Mouse (Mus musculus): ENCODE measurements around the gene Mgat4b. TPM values are rescaled to one million over a fixed set of nuclear protein-coding genes. Genes with fewer than 3 reads are reported as not detected.

Gene Mgat4b
- total RNA-seq, 2 experiments from 2014 or later: 122 to 127 TPM

DNA sequence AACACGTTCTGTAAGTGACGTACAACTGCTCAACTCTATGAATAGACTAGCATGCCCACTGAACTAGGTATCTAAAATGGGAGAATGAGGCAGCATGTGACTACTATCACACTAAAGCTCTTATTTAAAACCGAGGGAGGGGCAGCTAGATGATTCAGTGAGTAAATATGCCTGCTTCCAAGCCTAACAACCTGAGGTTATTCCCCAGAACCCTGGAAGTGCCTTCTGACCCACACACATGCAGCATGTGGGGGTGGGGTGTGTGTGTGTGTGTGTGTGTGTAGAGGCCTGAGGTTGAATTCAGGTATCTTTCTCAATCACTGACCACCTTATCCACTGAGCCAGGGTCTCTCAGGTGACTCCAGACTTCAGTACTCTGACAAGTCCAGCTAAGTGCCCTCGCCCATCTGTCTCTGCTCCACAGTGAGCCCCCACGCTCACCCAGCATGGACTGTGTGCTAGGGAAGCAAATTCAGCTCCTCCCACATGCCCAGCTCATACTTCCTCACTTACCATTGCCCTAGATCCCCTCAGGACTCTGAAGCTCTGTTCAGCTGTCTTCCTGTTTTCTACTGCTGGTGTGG, 65.0 kb downstream of the Mgat4b start:
- intact Hi-C loops (cut with DNase I): no loop called here
- peak in 1 of 2 experiments; percentile 38 for DNase-seq

DNA sequence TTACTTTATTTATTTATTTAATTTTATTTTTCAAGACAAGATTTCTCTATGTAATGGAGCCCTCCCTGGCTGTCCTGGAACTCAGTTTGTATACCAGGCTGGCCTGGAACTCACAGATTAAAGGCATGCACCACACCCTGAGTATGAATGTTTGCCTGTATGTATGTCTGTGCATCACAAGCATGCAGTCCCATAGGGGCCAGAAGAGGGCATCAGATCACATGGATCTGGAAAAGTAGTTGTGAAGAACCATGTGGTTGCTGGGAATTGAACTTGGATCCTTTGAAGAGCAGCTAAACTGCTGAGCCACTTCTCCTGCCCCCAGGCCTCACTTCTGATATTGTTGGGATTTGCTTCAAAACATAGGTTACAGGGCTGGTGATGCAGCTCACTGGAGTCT, 66.3 kb downstream of the Mgat4b start:
- intact Hi-C loops (cut with DNase I): no loop called here
- no peak for DNase-seq

DNA sequence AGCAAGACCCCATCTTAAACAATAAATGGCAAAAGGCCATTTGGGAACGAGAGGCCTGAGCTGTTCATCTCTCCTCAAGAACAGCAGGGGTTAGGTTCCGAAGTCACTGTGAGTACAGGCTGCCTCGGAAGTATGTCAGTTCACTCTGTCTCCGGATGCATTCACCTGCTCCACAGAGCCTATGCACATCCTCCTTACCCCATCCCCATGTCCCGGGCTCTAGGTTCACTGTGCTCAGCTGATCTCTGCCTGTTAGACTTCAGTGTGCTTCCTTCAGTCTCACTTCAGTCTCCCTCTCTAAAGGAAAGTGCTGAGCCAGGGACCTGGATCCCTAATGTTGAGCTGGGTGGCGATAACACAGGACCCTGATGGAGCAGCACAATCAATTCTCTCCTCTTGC, 67.0 kb downstream of the Mgat4b start:
- intact Hi-C loops (cut with DNase I): no loop called here

DNA sequence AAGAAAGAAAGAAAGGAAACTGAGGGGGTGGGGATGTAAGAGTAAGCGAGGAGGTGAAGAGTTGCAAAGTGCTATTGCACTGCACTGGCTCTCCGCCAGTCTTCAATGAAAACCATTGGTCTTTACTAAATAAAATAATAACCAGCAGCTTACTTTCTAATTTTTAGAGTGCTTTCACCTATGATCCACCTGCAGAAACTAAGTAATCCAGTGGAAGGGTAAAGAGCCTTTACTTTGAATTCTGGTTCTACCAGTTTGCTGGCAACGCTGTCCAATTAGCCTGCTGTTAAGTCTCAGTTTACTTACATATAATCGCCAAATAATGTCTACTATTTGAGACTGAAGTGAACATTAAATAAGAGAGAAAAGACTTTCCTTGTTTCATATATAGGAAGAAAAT, 68.3 kb downstream of the Mgat4b start:
- intact Hi-C loops (cut with DNase I): no loop called here
- DNase-seq: no peak

More for the DNA sequence above, 67.0 kb downstream of the Mgat4b start:
- no peak for DNase-seq

DNA sequence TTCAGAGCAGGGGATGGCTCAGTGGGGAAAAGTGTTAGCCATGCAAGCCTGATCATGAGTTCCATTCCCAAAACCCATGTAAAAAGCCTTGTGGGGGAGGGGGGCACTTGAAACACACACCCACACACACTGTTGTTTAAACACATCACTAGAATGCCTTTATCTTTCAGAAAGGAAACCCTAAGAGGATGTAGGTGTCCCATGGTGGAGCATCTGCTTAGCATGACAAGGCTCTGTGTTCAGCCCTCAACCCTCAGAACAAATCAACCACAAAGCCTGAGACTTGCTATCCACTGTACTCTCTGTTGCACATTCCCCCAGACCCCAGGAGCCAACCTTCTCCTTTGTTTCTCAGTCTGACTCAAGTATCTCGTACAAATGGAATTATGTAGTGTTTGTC, 69.4 kb downstream of the Mgat4b start:
- intact Hi-C loops (cut with DNase I): no loop called here
- no peak for DNase-seq

Small RNA genes within 50 kb of the gene (microRNA-seq; reads per million reads assigned to microRNA genes)
- gene Mir6919: 0.47 to 0.70 reads per million in 2 experiments

Other genes with a start within 250 kb of the Mgat4b start
- 10 to 100 TPM; 48.8 to 56.2 TPM for gene Rnf130, start 185.5 kb upstream of the Mgat4b start, total RNA-seq (2021)
- gene Tbc1d9b, start 79.5 kb upstream of the Mgat4b start, total RNA-seq (2021): 10 to 100 TPM; 44.5 to 48.6 TPM
- 1 to 10 TPM; 6.0 TPM for gene Mrnip, start 36.4 kb upstream of the Mgat4b start, total RNA-seq (2021)
- gene Sqstm1, start 63 bp upstream of the Mgat4b start, total RNA-seq (2021): 100 to 1,000 TPM; 239 to 247 TPM
- 1 to 10 TPM; 5.0 to 5.9 TPM for gene Ltc4s, start 27.7 kb downstream of the Mgat4b start, total RNA-seq (2021)
- 10 to 100 TPM; 19.2 to 20.3 TPM for gene Maml1, start 81.4 kb downstream of the Mgat4b start, total RNA-seq (2021)
- 100 to 1,000 TPM; 270 to 302 TPM for gene Canx, start 114.8 kb downstream of the Mgat4b start, total RNA-seq (2021)
- not detected for gene Cby3, start 143.6 kb downstream of the Mgat4b start, total RNA-seq (2021)
- gene Hnrnph1, start 166.1 kb downstream of the Mgat4b start, total RNA-seq (2021): 100 to 1,000 TPM; 154 to 182 TPM
- gene Rufy1, start 220.2 kb downstream of the Mgat4b start, total RNA-seq (2021): 10 to 100 TPM; 25.8 to 33.1 TPM

Data from heart, postnatal 10 days (tissue).